Mouse (Mus musculus): ENCODE results near the gene Trp53rkb.

DNA sequence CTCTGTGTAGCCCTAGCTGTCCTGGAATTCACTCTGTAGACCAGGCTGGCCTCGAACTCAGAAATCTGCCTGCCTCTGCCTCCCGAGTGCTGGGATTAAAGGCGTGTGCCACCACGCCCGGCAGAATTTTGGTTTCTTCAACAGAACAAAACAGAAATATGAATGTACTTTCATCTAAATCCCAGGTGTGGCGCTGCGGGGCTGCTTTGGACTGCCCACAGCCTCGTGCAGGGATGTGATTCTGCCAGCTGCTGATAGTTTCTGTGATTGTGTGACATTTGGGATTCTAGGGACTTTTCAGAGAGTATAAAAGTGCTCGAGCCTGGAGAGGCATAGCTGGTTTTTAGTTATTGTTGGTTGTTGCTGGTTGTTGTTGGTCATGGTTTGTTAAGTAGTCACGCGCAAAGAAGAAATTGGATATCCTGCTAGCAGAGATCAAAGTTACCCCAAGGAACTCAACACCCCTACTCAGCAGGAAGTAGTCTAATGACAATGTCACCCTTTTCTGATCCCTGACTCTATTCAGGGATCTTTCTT, 16.9 kb upstream of the Trp53rkb start:
- TF ChIP-seq USF1 (IDR thresholded peaks at IDR 0.05; ENCODE audit: low read depth, low read length) (no peak), MAX (IDR thresholded peaks at IDR 0.05; ENCODE audit: low read length) (no peak), POLR2A (IDR thresholded peaks at IDR 0.05; ENCODE audit: low read depth, low read length) (no peak), GABPA (IDR thresholded peaks at IDR 0.05; ENCODE audit: insufficient replicate concordance, low read depth, low read length) (no peak), CTCF (conservative IDR thresholded peaks at IDR 0.05 in 1 of 2, IDR thresholded peaks at IDR 0.05 in 1 of 2; ENCODE audit: low read depth in 2 of 2, low read length in 2 of 2) (no peak), ELF1 (IDR thresholded peaks at IDR 0.05; ENCODE audit: low read depth, low read length) (no peak)

All from CH12.LX (cell line).